Mouse (Mus musculus) liver, embryonic 18 days (tissue): ENCODE data around the gene Phex. TPM values are rescaled to one million over a fixed set of nuclear protein-coding genes. Genes with fewer than 3 reads are reported as not detected.

Experiments used
- polyA plus RNA-seq: library from polyadenylated mRNA; depleted of rRNA; stranded (reverse); fragments of >200 nt; gene quantifications from 2 replicates; pipeline ENCODE4 v1.2.3, GENCODE M21; 2012; rRNA removed

Phex gene
- 0.01 and 0.02 TPM in 2 replicates for polyA plus RNA-seq

GRCm38 (mm10) chrX:157415212-157415611 is at the start of gene Phex:
Phex (minus strand) TSS chrX:157415312.

Other genes starting within 250 kb of the Phex start
- 12.0 and 12.7 TPM in 2 replicates for gene Sms, start 77.0 kb upstream of the Phex start, polyA plus RNA-seq
- gene Yy2, start 153.7 kb upstream of the Phex start, polyA plus RNA-seq = 0.26 and 0.54 TPM in 2 replicates
- gene Mbtps2, start 183.4 kb upstream of the Phex start, polyA plus RNA-seq = 5.6 and 6.5 TPM in 2 replicates